Mouse (Mus musculus): Measurements from ENCODE around the gene Ppcs. TPM values are rescaled to one million over a fixed set of nuclear protein-coding genes. Genes with fewer than 3 reads are reported as not detected.
A peak's percentile ranks its signal among the peaks of the same experiment; 100 is the strongest.

Gene Ppcs
- polyA plus RNA-seq (2017; shearing (Covaris generic)) = 10 to 100 TPM; 54.7 to 60.9 TPM

DNA sequence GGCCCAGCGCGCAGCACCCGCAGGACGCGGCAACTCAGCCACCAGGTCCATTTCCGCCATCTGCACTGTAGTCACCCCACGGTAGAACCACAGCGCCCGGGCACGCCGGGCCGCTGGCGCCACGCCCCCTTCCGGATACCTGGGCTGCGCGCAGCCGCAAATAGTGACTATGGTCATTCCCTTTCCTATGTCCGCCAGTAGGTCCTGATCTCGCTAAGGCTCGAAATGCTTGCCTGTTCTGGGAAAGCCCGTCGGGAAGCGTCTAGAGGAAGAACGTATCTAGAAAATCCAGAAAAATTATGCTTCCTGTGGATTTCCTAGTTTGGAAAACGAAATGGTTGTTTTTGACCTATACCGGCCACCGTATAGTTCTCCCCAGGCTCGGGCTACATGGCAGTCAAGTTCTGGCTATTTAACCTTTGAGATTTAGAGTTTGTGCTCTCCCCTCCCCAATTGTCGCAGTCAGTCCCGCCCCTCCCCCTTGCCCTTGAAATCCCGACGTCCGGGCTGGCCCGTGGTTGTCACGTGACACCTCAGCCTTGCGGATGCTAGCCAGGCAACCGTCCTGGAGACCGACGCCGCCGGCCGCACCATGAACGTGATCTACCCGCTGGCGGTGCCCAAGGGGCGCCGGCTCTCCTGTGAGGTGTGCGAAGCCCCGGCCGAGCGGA lies at the start of gene Ppcs, which contains the start of gene Zmynd12:
Gene Ppcs, minus strand, starts transcription at position 127 of the 671 bp plus-strand sequence.
Gene Zmynd12, plus strand, starts transcription at position 521 of the 671 bp plus-strand sequence.
- ATAC-seq = peak; percentile 91

DNA sequence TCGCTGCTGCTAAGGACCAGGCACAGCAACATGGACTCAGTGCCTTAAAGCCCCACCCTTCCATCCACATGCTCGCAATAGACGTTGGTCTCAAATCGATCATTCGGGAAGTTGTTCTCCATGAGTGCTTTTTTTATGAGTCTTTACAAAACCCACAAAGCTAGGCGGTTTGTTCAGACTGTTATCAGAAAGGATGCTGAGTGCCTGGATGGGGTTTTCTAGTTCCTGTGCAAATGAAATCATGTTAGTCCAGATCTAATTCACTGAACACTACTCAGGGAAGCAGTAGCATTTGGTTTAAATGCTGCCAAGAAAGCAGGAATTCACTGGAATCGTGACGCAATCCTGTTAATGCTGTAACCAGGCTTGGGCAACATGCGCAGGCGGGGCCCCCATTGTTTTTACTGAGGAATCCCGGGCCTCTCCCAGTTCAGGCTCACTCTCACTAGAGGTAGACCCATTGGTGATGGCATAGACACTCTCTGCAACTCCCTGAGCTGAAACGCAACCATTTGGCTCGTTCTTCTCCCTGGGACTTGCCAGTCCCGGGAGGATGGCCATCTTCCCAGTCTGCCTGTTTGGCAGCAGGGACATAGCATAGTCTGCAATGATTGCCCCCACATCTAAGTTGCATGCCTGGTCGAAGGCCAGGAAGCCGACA lies 45.6 kb upstream of the Ppcs start:
- no peak for ATAC-seq

DNA sequence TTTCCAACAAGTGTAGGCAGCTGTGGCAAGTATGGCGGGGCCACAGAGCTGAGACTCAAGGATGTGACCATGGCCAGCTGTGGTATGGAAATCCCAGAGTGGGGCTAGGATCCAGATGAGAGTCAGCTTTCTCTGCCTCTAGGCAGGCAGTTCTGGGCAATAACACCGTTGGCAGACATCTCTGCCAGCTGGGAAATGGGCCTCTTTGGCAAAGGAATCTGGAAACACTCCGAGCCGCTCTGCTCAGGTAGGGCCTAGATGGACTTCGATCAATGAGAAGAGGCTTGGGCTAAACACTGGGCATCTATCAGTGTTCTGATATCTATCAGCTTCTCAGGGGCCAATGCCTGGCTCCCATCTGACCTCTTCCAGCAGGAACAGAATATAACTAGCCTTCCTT lies 43.6 kb upstream of the Ppcs start:
- ATAC-seq = no peak

DNA sequence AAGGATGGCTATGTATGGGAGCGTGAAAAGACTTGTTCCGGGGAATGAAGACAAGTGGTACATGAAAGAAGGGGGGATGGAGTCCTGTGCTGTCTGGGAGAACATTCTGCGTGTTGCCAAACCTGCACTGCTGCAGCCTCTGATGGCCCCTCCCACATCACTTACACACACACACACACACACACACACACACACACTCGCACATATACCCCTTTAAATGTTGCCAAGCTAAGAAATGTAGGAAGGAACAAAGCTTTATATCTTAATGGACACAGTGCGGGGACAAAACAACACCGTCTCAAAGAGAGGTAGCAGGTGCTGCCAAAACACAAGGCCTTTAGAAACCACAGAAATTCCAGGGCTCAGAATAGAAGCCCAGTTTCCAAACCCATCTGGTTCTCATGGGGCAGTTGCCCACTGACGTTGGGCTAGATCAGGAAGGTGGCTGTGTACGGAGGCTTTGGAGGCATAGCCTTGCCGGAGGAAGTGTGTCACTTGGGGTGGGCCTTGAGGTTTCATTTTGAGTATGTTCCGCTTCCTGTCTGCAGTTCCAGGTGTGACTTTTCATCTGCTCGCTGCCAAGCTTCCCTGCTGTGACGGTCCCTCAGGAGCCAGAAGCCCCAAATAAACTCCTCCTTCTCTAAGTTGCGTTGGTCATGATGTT lies 41.7 kb upstream of the Ppcs start:
- ATAC-seq = peak; percentile 99

DNA sequence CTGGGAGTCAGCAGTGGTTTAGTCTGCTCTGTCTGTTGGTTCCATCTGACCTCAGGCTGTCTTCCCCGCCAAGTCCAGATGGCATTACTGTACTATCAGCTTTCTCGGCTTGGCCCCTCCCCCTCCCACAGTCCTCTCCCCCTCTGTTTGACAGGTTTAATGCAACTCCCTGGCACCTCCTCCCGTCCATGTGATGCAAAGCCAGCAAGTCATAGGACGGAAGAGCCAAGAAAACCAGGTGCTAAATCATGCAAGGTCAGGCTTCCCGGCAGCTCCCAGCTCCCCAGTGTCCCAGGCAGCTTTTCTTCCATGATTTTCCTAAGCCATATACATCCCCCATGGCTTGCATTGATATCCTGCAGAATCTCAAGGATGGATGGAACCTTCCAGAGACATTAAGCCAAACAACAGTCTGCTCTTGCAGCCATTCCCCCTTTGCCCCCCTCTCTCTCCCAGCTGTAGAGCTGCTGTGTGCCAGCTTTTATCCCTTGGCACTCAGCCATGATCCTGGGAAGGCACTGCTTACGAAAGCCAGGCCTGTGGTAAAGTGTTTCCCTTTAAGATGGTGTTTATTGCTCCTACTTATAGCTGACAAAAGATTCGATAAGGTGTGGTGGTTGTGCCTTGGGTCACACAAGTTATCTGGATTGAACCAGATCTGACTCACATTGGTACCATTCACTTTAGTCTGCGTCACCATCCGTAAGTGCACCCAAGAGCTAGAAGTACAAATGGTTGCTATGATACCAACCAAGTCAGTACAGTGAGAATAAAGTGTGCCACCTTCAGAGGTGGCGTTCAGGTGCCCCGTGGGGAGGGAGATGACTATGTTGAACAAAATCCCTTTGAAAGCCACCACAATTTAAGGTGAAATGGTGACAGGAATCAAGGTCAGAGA lies 40.9 kb upstream of the Ppcs start:
- ATAC-seq = no peak

DNA sequence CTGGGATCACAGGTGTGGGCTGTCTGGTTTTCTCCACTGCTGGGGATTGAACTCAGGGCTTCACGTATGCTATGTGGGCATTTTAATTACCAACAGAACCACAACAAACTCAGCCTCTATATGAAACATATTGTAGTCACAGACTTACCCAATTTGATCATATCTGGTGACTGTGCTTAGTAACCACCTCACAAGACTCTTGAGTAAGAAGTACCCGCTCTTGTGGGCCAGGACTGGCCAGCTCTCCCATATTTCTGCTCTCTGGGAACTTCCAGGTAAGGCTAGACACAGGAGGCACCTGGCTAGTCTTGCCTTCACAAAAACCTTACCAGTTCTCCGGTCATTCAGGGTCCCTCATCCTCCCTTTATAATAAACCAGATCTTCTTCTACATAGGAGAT lies 40.2 kb upstream of the Ppcs start:
- ATAC-seq = no peak

DNA sequence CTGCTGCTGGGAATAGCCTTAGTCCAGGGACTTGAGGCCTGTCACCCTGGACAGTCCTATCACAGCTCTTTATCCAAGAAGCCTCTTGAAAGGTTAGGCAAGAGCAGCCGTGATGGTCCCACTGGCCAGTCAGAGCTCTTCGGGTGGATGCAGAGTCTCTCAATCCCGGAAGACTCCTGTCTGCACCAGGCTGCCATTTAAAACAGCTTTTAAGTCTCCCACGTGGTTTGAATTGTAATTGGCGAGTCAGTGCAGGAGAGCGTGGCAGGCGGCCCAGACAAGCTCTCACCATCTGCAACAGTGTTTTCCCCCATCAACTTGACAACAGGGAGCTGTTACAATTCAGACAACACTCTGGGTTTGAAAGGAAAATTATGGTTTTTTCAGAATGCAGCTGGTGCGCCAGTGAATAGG lies 38.5 kb upstream of the Ppcs start:
- ATAC-seq = no peak

DNA sequence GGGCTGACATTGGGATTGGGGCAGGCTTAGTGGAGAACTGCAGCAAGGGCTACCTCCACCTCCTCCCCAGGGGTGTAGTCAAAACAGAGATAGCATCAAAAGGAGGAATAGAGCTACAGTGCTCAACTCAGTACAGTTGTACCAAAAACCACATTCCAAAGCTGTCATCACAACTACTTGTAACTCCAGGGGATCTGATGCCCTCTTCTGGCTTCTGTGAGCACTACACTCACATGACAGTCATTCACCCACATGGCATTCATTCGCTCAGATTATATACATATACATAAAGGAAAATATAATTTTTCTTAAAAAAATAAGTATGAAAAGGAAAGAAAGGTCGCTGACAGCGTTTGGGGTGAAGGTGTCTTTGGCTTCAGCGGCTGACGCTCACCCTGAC lies 38.1 kb upstream of the Ppcs start:
- no peak for ATAC-seq

DNA sequence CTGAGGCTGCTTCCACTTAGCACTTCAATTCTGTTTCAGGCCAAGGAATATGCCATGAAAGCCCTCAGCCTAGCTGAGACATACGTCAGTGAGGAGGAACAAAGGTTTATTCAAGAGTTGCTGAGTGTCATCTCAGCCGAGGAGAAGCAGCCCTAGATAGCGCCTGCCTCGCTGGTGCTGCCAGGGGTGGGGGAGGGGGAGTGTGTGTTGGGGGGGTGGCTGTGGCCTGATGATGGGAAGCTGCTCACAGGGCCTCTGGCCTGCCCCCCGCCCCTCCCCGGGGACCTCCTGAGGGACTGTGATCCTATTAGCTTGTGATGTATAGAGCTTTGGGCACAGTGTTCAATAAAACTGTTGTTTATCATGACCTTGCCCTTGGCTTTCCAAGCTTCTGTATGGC lies 31.3 kb upstream of the Ppcs start:
- no peak for ATAC-seq

DNA sequence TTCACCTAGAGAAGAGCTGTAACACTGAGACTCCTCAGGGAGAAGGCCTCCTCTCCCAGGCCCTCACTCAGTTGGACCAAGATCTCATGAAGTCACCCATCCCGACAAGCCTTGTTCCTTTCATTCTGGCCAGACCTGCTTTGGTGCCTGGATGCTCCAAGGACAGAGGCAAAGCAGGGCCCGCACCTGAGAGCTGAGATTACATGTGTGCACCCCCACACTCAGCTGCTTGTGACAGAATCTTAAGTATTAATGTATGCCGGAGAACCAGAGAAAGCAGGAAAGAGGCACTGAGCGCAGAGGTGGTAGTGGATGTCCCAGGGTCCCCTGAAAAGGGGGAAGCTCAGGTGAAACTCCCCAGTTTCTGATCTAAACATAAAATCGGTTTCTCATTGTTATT lies 30.9 kb upstream of the Ppcs start:
- no peak for ATAC-seq

DNA sequence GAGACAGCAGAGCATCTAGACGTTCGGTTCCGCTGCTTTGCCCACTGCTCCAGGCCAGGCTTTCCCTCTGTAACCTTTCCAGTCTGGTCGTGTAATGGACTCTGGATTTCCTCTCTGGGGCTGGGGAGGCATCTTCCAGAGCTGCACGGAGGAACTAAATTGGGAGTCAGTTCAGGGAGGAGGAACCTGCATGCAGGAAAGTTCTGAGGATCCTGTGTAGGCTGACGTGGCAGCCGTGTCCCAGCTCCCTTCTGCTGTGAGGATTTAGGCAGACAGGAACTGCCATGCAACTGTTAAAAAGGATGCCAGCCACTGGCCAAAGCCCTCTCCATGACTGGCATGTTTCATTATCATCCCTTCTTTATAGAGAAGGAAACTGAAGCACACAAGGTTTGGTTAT lies 28.2 kb upstream of the Ppcs start:
- no peak for ATAC-seq

DNA sequence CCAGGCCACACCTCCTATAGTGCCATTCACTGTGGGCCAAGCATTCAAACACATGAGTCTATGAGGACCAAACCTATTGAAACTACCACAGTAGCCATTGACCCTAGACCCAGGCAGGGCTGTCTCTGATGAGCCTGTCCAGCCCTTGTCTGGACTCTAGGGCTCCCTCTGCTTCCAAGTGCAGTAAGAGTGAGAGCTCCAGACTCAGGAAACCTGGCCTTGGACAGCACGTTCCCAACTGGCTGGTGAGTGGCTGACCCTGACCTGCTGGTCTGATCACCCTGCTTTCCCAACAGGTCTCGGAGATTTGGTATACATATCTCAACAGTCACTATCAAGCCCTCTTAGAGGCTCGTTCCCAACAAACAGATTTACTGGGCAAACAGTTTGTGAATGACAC lies 25.6 kb upstream of the Ppcs start:
- ATAC-seq = no peak

DNA sequence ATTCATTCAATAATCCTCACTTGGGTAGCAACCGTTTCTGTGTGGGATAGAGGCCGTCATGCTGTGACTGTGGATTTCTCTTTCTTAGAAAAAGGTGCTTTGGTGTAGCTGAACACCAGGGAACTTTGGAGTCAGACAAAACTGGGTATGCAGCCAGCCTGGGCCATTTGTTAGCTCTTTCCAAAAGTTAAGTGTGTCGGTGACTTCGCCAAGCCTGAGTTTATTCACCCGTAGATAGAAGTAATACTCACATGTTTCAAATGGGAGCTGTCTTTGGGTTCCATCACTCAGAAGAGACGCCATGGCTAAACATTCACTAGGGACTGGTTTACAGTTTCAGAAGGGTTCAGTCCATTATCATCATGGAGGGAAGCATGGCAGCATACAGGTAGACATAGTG lies 25.0 kb upstream of the Ppcs start:
- ATAC-seq = no peak

DNA sequence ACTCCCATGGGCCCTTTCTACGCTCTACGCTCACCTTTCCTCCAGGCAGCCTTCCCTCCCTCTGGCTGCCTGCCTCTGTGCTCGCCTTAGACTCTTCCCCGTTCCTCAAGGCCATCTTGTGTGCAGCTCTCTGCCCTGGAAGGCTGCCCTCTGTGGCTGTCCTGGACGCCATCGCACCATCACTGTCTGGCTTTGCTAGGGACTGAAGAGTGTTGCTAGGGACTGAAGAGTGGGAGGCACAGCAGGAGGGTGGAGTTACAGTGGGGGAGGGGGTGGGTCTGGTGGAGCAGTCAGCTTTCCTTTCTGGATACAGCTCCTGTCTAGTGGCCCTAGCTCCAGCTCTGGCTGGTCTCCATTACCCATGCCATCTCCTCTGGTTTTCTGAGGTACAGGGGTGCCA lies 20.3 kb upstream of the Ppcs start:
- no peak for ATAC-seq

DNA sequence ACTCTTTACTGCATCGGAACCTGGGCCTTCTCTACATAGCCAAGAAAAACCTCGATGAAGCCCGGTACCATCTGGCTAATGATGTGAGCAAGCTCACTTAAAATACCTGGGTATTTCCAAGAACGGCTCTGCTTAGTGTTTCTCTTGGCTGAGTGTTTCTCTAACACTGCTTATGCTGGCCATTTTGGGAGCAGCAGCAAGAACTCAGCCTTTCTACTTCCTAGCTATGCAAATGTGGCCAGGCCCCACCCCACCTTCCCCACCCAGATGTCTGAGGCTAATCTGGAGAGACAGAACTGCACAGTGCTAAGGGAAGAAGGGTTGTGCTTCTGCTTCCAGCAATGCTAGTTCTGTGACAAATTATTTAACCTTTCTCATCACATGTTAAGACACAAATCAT lies 19.6 kb upstream of the Ppcs start:
- no peak for ATAC-seq

DNA sequence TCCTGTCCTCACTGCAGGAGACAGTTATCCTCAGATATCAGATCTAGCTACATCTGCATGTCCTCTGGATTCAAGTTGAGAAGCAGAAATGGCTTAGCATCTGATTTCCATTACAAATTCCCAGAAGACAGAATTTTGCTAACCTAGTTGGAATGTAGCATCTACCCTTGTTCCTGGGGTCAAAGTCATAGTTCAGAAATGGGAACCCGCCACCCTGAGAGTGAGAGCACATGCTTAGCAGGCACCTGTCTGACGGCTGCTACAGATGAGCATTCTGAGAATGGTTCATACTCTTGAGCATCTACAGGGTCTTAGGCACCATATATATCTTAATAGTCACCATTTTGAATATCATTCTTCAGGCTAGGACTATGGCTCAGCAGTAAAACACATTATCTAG lies 15.7 kb upstream of the Ppcs start:
- no peak for ATAC-seq

DNA sequence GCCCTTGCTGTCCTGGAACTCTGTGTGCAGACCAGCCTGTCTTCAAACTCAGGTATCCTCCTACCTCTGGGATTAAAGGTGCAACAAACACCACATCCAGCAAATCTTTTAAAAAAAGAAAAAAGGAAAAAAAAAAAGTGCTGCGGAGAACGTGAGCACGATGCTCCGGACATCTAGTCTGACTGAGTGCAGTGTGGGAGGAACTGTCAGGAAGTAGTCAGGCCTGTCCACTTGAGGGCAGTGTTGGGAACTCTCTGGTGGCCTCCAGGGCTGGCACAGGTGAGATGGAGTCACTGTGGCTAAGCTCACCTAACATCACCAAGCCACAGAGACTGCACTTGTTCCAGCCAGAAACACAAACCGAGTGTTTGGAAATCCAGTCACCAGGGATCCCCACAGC lies 8.5 kb upstream of the Ppcs start:
- ATAC-seq = peak; percentile 82

DNA sequence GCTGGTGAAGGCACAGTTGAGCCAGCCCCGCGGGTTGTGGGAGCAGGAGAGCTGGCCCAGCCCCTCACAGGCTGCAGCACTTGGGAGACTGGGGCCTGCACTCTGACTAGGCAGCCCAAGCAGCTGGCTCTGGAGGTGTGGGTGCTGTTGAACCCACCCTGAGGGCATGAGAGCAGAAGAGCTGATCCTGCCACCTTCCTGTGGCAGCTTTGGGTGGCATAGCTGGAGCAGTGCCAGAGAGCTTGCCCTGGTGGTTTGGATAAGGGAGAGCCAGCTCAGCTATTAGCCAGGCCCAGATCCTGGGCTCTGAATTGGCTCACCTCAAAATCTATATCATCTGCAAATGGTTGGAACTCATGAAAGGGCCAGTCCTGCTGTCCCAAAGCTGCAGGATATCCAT lies 5.5 kb upstream of the Ppcs start:
- ATAC-seq = no peak

DNA sequence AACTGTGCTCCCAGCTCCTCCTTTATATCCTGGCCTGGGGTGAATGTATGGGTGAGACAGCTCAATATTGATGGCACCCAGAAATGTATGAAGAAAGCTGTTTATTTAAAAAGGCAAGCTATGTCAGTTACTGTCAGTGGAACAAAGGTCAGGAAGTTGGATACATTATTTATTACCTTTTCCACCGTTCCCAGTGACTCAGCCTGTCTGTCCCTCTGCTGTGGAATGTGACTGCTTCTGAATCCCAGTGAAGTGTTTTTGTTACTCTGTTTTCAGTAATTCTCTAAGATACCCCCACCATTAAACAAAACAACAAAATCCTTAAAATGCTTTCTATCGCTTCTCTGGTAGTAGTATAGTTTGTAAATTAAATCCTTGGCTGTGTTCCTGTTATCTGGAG lies 3.4 kb upstream of the Ppcs start:
- no peak for ATAC-seq

DNA sequence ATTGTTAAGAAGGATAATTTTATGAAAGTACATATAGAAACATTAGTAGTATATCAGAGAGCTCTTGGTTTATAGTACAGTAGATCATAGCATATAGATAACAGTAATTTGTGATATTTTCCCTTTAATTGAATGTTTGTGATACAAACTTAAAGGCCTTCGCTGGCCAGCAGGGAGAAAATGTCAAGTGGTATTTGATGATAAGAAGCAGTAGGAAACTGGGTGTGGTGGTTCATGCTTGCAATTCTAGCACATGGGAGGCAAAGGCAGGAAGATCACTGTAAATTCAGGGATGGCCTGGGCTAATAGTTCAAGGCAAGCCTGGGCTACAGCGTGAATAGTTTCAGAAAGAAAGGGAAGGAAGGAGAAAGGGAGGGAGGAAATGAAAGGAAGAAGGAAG lies 2.9 kb upstream of the Ppcs start:
- no peak for ATAC-seq

DNA sequence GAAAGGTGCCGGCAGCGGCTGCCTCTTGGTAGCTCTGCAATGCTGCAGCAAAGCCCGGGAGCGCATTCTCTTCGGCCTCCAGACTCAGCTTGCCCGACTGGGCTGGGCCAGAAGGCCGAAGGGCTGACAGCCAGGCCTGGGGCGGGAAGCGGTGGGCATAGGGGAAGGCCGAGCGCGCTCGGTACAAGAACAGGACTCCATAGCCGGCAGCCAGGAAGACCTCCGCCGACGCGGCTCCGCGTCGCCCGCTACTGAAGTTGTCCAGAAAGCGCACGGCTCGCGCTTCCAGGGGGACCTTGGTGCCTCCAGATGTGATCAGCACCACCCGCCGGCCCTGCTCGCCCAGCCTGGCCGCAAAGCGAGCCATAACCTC lies 313 bp downstream of the Ppcs start:
- ATAC-seq = peak; percentile 42

DNA sequence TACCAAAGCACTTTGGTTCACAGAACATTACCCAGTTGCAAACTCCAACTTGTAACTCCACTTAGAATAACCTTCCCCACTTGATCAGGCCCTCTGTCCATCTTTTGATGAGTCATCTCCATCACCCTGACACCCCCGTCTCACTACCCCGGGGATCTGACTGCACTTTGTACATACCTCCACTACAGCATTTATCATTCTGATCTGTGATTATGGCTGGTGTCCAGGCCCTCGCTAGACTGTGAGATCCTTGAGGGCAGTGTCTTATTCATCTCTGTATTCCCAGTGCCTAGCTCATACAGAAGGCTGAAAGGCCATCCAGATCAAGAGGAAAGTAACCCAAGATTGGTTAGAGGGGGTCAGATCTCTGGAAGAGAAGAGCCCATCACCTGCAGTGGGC lies 1.0 kb downstream of the Ppcs start:
- no peak for ATAC-seq

DNA sequence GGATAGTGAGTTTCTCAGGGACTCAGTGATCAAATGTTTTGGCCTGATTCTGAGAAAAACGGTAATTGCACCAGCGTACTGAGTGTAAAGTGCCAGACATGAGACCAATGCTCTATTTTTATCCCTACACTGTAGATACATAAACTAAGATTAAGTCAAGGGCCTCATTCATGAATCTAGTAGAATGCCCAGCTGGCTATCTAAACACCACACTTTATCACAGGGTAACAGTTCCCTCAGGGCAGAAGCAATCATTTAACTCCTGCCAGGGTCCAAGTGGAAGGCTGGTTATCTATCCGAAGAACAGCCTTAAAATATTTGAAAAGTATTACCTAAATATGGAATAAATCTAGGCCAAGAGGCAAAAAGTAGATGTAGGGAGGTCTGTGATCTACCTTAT lies 4.3 kb downstream of the Ppcs start:
- ATAC-seq = no peak
